Mouse (Mus musculus) lung, adult 2 months (tissue): Measurements from ENCODE around the gene Xntrpc.

ENCODE experiments used
- CTCF ChIP-seq: fragments of 200-500 bp; IDR thresholded peaks from 2 replicates; pipeline ENCODE4 v1.5.1; 2011; ENCODE audit warnings: mild to moderate bottlenecking, low read length, control low read depth; ENCODE audit not compliant: insufficient read depth
- POLR2A ChIP-seq: fragments of 200-500 bp; IDR thresholded peaks from 2 replicates; pipeline ENCODE4 v1.6.1; 2011; ENCODE audit warnings: low read depth, mild to moderate bottlenecking, control low read depth, low read length, borderline replicate concordance; ENCODE audit errors: extremely low read depth

DNA sequence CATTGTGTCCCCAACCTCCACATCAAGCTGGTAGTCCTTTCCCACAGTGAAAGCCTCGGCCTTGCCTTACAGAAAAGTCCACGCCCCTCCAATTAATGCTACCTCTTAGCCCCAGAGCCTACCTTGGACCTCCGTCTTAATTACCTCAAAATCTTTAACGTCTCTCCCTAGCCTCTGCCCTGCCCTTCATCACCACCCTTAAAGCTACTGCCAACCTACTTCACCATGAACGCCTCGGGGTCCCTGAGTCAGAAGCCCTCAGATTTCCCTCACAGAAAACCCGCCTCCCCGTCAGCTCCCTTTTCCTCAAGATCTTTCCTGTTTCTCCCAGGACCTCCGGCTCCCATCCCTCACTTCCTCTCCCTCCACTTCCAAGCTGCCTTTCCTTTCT lies 863 bp upstream of the Xntrpc start:
- TF ChIP-seq CTCF (no peak), POLR2A (no peak)
